Mouse (Mus musculus) large intestine, adult 2 months (tissue): ENCODE measurements around the gene Tagap1. TPM values are rescaled to one million over a fixed set of nuclear protein-coding genes. Genes with fewer than 3 reads are reported as not detected.
"Not testable (repeated sequence)": the region's sequence is repeated elsewhere in the genome, so short reads cannot be mapped to it uniquely, and the experiment has no call there.

Source experiments
- DNase-seq: peaks from one replicate; pipeline ENCODE4 v3.0.0-alpha.2; 2012; ENCODE audit warnings: low read depth, low spot score
- WGBS: fragments of 180-500 bp; shearing (Covaris S2); methylation state at CpG from one replicate; pipeline ENCODE4 v1.1.7; 2018; 5-methylcytosine and 5-hydroxymethylcytosine counted together
- polyA plus RNA-seq: library from polyadenylated mRNA; depleted of rRNA; stranded (reverse); fragments of >200 nt; gene quantifications from 2 replicates; pipeline ENCODE4 v1.2.3, GENCODE M21; 2012; rRNA removed

Tagap1 gene
- 14.0 and 16.3 TPM in 2 replicates for polyA plus RNA-seq

GRCm38 (mm10) chr17:6960776-6961175 is at the start of gene Tagap1:
TSS of gene Tagap1 (minus strand) at chr17:6961156.
- not testable (repeated sequence) for DNase-seq
- WGBS: 3% methylated on average over 44 of the region's 51 CpGs

- WGBS: 22% methylated on average over 5 of the region's 9 CpGs
Observed at GRCm38 (mm10) chr17:7009901-7010300, 48.9 kb upstream of the Tagap1 start.

GRCm38 (mm10) chr17:7009440-7009839 is 48.5 kb upstream of the Tagap1 start:
- no CpG with 5 or more reads among the region's 7 CpGs for WGBS
- not testable (repeated sequence) for DNase-seq

More at GRCm38 (mm10) chr17:7009901-7010300, 48.9 kb upstream of the Tagap1 start:
- DNase-seq: peak; percentile 0

GRCm38 (mm10) chr17:7008885-7009284 is 47.9 kb upstream of the Tagap1 start:
- not testable (repeated sequence) for DNase-seq

- 72% methylated on average over 4 of the region's 4 CpGs for WGBS
- DNase-seq: not testable (repeated sequence)
Observed at GRCm38 (mm10) chr17:7005646-7006045, 44.7 kb upstream of the Tagap1 start.

GRCm38 (mm10) chr17:7003392-7003791 is 42.4 kb upstream of the Tagap1 start:
- no CpG with 5 or more reads among the region's 3 CpGs for WGBS
- DNase-seq: not testable (repeated sequence)

GRCm38 (mm10) chr17:7001790-7002585 is 41.0 kb upstream of the Tagap1 start:
- WGBS: 87% methylated on average over 9 of the region's 12 CpGs
- not testable (repeated sequence) for DNase-seq

GRCm38 (mm10) chr17:6997778-6998490 is 37.0 kb upstream of the Tagap1 start:
- DNase-seq: not testable (repeated sequence)
- WGBS: 77% methylated on average over 1 of the region's 7 CpGs

- 60% methylated on average over 8 of the region's 8 CpGs for WGBS
- DNase-seq: not testable (repeated sequence)
Observed at GRCm38 (mm10) chr17:6996826-6997225, 35.9 kb upstream of the Tagap1 start.

GRCm38 (mm10) chr17:6995504-6995903 is 34.5 kb upstream of the Tagap1 start:
- WGBS: no CpG with 5 or more reads among the region's 6 CpGs
- not testable (repeated sequence) for DNase-seq

- not testable (repeated sequence) for DNase-seq
Observed at GRCm38 (mm10) chr17:6986118-6986517, 25.2 kb upstream of the Tagap1 start.

GRCm38 (mm10) chr17:6980144-6980543 is 19.2 kb upstream of the Tagap1 start:
- not testable (repeated sequence) for DNase-seq
- WGBS: 90% methylated on average over 5 of the region's 8 CpGs

More at GRCm38 (mm10) chr17:6986118-6986517, 25.2 kb upstream of the Tagap1 start:
- 96% methylated on average over 1 of the region's 1 CpGs for WGBS

- 2% methylated on average over 5 of the region's 5 CpGs for WGBS
- DNase-seq: not testable (repeated sequence)
Observed at GRCm38 (mm10) chr17:6979380-6979779, 18.4 kb upstream of the Tagap1 start.

- DNase-seq: not testable (repeated sequence)
- under 1% methylated on average over 49 of the region's 68 CpGs for WGBS
Observed at GRCm38 (mm10) chr17:6978287-6979248, 17.6 kb upstream of the Tagap1 start, which contains the start of gene Gm49721. TSS of gene Gm49721 (plus strand) at chr17:6978904.

- WGBS: 44% methylated on average over 3 of the region's 3 CpGs
- DNase-seq: not testable (repeated sequence)
Observed at GRCm38 (mm10) chr17:6974985-6975384, 14.0 kb upstream of the Tagap1 start.

- 43% methylated on average over 4 of the region's 4 CpGs for WGBS
- not testable (repeated sequence) for DNase-seq
Observed at GRCm38 (mm10) chr17:6972836-6973396, 12.0 kb upstream of the Tagap1 start.

GRCm38 (mm10) chr17:6971238-6971637 is 10.3 kb upstream of the Tagap1 start:
- 86% methylated on average over 8 of the region's 8 CpGs for WGBS
- not testable (repeated sequence) for DNase-seq

- not testable (repeated sequence) for DNase-seq
- WGBS: 100% methylated on average over 1 of the region's 8 CpGs
Observed at GRCm38 (mm10) chr17:6970334-6970733, 9.4 kb upstream of the Tagap1 start, which contains the start of gene Rnaset2b. TSS of gene Rnaset2b (plus strand) at chr17:6970634.

- 0% methylated on average over 1 of the region's 1 CpGs for WGBS
- DNase-seq: not testable (repeated sequence)
Observed at GRCm38 (mm10) chr17:6967673-6968072, 6.7 kb upstream of the Tagap1 start.
